Mouse (Mus musculus) heart, embryonic 14.5 days (tissue): ENCODE data around the gene Gm17087. TPM values are rescaled to one million over a fixed set of nuclear protein-coding genes. Genes with fewer than 3 reads are reported as not detected.

ENCODE experiments used
- ATAC-seq: fragments of 200-750 bp; cut with Nextera tagmentation; 2 replicates; pipeline ENCODE4 v1.8.0; 2017; ENCODE audit warnings: low read depth, moderate TSS enrichment; ENCODE audit not compliant: insufficient number of reproducible peaks, insufficient read depth, low FRiP score
- H3K27ac ChIP-seq, 2 experiments: fragments of 200-500 bp in 1 of 2; fragments of 300-500 bp in 1 of 2; sonication (generic) in 1 of 2; replicated peaks in 1 of 2; 2 replicates each; pipeline ENCODE4 v1.5.1; 2012 to 2014; ENCODE audit warnings: low read depth in 2 of 2, low read length in 2 of 2, control low read depth in 1 of 2, mild to moderate bottlenecking in 1 of 2, mixed read lengths in 1 of 2; ENCODE audit not compliant: control insufficient read depth in 1 of 2, insufficient read depth in 1 of 2
- H3K27me3 ChIP-seq: fragments of 300-500 bp; sonication (generic); 2 replicates; pipeline ENCODE4 v1.6.1; 2014; ENCODE audit warnings: mild to moderate bottlenecking, low read length, control low read depth; ENCODE audit not compliant: control insufficient read depth, insufficient read depth
- H3K36me3 ChIP-seq: fragments of 300-500 bp; sonication (generic); 2 replicates; pipeline ENCODE4 v1.6.1; 2014; ENCODE audit warnings: mild to moderate bottlenecking, control low read depth, low read length, mixed read lengths; ENCODE audit not compliant: control insufficient read depth, insufficient read depth
- H3K4me1 ChIP-seq, 2 experiments: fragments of 200-500 bp in 1 of 2; fragments of 300-500 bp in 1 of 2; sonication (generic) in 1 of 2; 2 replicates each; pipeline ENCODE4 v1.6.1; 2012 to 2014; ENCODE audit warnings: low read length in 2 of 2, control low read depth in 1 of 2, mixed read lengths in 1 of 2; ENCODE audit not compliant: control insufficient read depth in 2 of 2, insufficient read depth in 2 of 2
- H3K4me2 ChIP-seq: fragments of 300-500 bp; sonication (generic); 2 replicates; pipeline ENCODE4 v1.6.1; 2014; ENCODE audit warnings: mild to moderate bottlenecking, low read length
- H3K4me3 ChIP-seq, 2 experiments: fragments of 200-500 bp in 1 of 2; fragments of 300-500 bp in 1 of 2; sonication (generic) in 1 of 2; 2 replicates each; pipeline ENCODE4 v1.5.1; 2012 to 2014; ENCODE audit warnings: low read length in 2 of 2, mild to moderate bottlenecking in 2 of 2, control low read depth in 1 of 2, low read depth in 1 of 2, moderate library complexity in 1 of 2; ENCODE audit not compliant: control insufficient read depth in 1 of 2, insufficient read depth in 1 of 2
- H3K9ac ChIP-seq: fragments of 300-500 bp; sonication (generic); 2 replicates; pipeline ENCODE4 v1.6.1; 2014; ENCODE audit warnings: mild to moderate bottlenecking, low read length
- H3K9me3 ChIP-seq: fragments of 300-500 bp; sonication (generic); 2 replicates; pipeline ENCODE4 v1.6.1; 2016; ENCODE audit warnings: low read length, control low read depth; ENCODE audit not compliant: control insufficient read depth
- WGBS: fragments of 180-500 bp; shearing (Covaris S2); extraction: QIAGEN DNeasy Blood & Tissue Kit; methylation state at CpG from one replicate; pipeline ENCODE4 v1.1.7; 2014; 5-methylcytosine and 5-hydroxymethylcytosine counted together
- polyA plus RNA-seq: library from polyadenylated mRNA; unstranded; fragments of >200 nt; fragmentation: Nextera tagmentation; extraction: Ambion mirVana; gene quantifications from 2 replicates; pipeline ENCODE4 v1.2.1, GENCODE M21; 2014

Gm17087 gene
- polyA plus RNA-seq = not detected in 2 replicates

- no peak within 1 kb of the TSS for H3K9ac ChIP-seq
- H3K36me3 ChIP-seq = no peaks in the 10 kb centered on the region
- no peaks in the 10 kb centered on the region for H3K9me3 ChIP-seq
- no peaks in the 10 kb centered on the region for H3K4me1 ChIP-seq
- no peaks in the 10 kb centered on the region for H3K27me3 ChIP-seq
- 79% methylated on average over 6 of the region's 6 CpGs for WGBS
- no peak within 1 kb of the TSS for H3K4me2 ChIP-seq
- ATAC-seq = no peak
- H3K4me3 ChIP-seq = no peak within 1 kb of the TSS
- H3K27ac ChIP-seq = no peak within 1 kb of the TSS
These were observed at the start of gene Gm17087 for GRCm38 (mm10) chr17:8566850-8567249. Gene Gm17087, minus strand, starts transcription at chr17:8566950.

DNA sequence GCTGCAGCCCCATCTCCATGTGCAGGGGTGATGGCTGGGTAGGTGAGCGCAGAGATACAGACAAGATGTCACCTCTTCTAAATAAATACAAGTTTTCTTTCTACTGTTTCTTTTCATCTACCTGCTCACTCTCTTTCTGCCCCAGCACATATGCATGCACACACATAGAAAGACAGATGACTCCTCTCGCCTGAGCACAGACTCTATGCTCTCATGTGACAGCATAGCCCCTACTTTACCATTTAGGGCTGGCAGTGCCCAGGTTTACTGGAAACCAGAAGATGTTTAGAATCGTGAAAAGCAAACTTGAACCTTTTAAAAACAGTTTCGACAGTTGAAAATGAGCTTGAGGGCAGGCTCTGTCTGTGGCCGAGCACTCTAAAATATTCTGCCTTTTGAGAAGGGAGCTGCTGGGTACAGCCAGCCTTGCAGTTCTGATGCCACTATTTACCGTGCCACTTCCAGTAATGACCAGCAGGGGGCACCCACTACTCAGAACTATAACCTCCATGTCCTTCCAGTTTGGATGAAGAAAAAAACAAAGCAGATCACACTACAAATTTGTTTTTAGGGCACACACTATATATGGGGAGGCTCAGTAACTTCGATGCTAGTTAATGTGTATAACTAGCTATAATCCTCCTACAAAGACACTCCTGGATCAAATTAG is 47.3 kb upstream of the Gm17087 start:
- no peak for ATAC-seq
- Histone ChIP-seq H3K27me3 (peaks cover 6% of the 10 kb centered on the region; the same call in 1 of the 2 replicates), H3K9ac (no peak overlapping the region), H3K4me2 (no peak overlapping the region), H3K27ac (no peak overlapping the region), H3K9me3 (no peaks in the 10 kb centered on the region), H3K36me3 (no peaks in the 10 kb centered on the region), H3K4me1 (no peaks in the 10 kb centered on the region), H3K4me3 (no peak overlapping the region)
- 29% methylated on average over 7 of the region's 7 CpGs for WGBS

DNA sequence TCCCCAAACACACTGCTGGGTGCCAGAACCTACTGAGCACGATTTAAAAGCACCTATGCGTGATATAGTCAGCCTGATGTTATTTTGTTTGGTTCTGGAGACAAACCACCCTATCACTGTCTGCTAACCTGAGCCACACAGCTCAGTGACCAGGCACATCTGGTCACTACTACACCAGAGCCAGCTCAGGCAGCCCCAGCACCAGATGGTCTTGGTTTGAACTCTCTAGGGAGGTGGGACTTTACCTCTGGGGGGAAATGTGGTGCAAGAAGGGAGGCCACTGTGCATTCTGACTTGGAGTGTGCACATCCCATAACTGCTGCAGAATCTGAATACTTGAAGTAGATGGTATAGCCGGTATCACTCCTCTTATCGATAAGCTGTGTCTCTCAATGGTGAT is 45.2 kb upstream of the Gm17087 start:
- Histone ChIP-seq H3K4me3 (no peak overlapping the region), H3K9me3 (no peaks in the 10 kb centered on the region), H3K9ac (no peak overlapping the region), H3K36me3 (no peaks in the 10 kb centered on the region), H3K4me2 (no peak overlapping the region), H3K27me3 (peaks cover 6% of the 10 kb centered on the region; the same call in 1 of the 2 replicates), H3K27ac (no peak overlapping the region), H3K4me1 (no peaks in the 10 kb centered on the region)
- ATAC-seq = no peak
- 81% methylated on average over 4 of the region's 4 CpGs for WGBS

GRCm38 (mm10) chr17:8606695-8607094 is 39.9 kb upstream of the Gm17087 start:
- Histone ChIP-seq H3K9me3 (no peaks in the 10 kb centered on the region), H3K9ac (no peak overlapping the region), H3K4me1 (no peaks in the 10 kb centered on the region), H3K27me3 (peaks cover 5% of the 10 kb centered on the region; the same call in 1 of the 2 replicates), H3K4me3 (no peak overlapping the region), H3K27ac (no peak overlapping the region), H3K4me2 (no peak overlapping the region), H3K36me3 (no peaks in the 10 kb centered on the region)
- no peak for ATAC-seq
- 65% methylated on average over 3 of the region's 3 CpGs for WGBS

DNA sequence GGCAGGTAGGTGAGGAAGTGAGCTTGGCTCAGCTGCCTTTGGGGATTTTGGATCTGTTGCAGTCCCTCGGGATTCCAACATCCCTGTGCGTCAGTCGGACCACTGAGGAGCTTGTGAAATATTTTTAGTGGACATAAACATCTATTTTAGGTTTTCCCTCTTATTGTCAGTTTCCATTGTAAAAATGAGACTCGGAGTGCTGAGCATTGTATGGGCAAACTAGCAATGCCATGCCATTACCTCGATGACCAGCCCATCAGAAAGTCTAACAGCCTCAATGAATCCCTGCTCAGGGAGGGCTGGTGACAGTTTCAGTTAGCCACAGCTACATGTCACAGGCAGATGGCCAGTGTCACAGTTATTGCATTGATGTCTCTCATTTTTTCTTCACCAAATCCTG is 39.2 kb upstream of the Gm17087 start:
- no peaks in the 10 kb centered on the region for H3K9me3 ChIP-seq
- no peak overlapping the region for H3K4me2 ChIP-seq
- H3K27me3 ChIP-seq = 0 out of 2 replicates have a peak, but pooled peaks cover 2% of the 10 kb centered on the region
- H3K4me1 ChIP-seq = no peaks in the 10 kb centered on the region
- WGBS = 80% methylated on average over 5 of the region's 5 CpGs
- H3K4me3 ChIP-seq = no peak overlapping the region
- H3K9ac ChIP-seq = no peak overlapping the region
- no peak overlapping the region for H3K27ac ChIP-seq
- H3K36me3 ChIP-seq = no peaks in the 10 kb centered on the region
- no peak for ATAC-seq

- peaks cover 10% of the 10 kb centered on the region for H3K27me3 ChIP-seq
- no peak overlapping the region for H3K9ac ChIP-seq
- H3K4me2 ChIP-seq = no peak overlapping the region
- no peak overlapping the region for H3K4me3 ChIP-seq
- 88% methylated on average over 3 of the region's 3 CpGs for WGBS
- H3K36me3 ChIP-seq = no peaks in the 10 kb centered on the region
- H3K9me3 ChIP-seq = no peaks in the 10 kb centered on the region
- no peaks in the 10 kb centered on the region for H3K4me1 ChIP-seq
- no peak for ATAC-seq
- no peak overlapping the region for H3K27ac ChIP-seq
These were observed 36.2 kb upstream of the Gm17087 start for GRCm38 (mm10) chr17:8602976-8603375.

GRCm38 (mm10) chr17:8597790-8598189 is 31.0 kb upstream of the Gm17087 start:
- Histone ChIP-seq H3K4me2 (no peak overlapping the region), H3K27ac (no peak overlapping the region), H3K4me3 (no peak overlapping the region), H3K4me1 (0 out of 4 replicates have a peak, but pooled peaks cover 0 to 1% of the 10 kb centered on the region in 2 experiments), H3K36me3 (no peaks in the 10 kb centered on the region), H3K27me3 (peaks cover 17% of the 10 kb centered on the region), H3K9me3 (peaks cover 5% of the 10 kb centered on the region; the same call in 1 of the 2 replicates), H3K9ac (no peak overlapping the region)
- WGBS = 5% methylated on average over 7 of the region's 7 CpGs
- ATAC-seq = no peak; the same call in 1 of the 2 replicates
